Mouse (Mus musculus): ENCODE measurements around the gene Apba2.

The Apba2 gene

DNA sequence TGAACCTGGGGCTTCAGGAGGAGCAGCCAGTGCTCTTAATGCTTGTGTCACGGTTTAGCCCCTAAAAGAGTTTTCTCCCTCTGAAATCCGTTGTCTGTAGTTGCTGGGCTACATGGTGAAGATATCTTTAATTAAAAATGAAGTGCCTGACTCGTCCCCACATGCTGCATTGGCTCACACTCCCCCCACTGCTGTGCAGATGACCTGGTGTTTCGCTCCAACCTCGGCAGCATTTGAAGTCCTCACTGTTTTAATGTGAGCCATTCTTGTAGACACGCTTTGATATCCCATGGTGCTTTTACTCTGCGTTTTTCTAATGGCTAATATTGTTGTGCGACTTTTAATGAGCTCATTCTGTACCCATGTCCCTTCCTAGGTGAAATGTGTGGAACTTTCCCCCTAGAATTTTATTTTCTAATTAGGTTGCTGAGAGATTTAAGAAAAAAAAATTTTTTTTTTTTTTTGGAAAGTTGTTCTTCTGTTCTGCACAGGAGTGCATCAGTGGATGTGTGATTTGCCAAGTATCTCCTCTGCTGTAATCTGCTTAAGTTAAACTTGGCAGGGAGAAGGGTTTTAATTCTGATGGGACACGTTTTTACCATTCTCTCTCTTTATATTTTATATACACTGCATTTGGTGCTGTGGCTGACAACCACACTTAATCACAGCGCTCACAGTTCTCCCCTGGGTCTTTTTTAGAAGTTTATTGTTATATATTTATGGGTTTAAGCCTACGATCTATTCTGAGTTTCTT lies 87.3 kb downstream of the Apba2 start:
- DNase-seq (ENCODE audit: low spot score): no peak

- no peak for DNase-seq (ENCODE audit: low spot score)
Measured at GRCm38 (mm10) chr7:64595256-64595655, 93.8 kb downstream of the Apba2 start.

DNA sequence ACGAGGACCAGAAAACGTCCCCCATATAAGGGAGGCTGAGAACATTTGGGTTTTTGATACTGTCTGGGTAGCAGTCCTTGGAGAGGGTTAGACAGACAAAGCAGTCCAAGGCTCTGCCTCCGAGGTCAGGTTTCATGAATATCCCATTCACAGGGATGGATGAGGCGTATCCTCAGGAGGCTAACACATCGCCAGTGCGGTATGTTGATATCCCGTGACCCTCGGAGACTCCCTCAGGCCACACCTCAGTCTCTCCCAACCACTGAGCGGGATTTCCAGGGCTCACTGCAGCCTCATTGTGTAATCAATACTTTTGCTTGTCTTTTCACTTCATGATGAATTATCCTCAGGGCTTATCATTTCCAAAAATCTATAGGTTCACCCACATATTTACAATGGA lies 95.1 kb downstream of the Apba2 start:
- DNase-seq (ENCODE audit: low spot score): no peak

DNA sequence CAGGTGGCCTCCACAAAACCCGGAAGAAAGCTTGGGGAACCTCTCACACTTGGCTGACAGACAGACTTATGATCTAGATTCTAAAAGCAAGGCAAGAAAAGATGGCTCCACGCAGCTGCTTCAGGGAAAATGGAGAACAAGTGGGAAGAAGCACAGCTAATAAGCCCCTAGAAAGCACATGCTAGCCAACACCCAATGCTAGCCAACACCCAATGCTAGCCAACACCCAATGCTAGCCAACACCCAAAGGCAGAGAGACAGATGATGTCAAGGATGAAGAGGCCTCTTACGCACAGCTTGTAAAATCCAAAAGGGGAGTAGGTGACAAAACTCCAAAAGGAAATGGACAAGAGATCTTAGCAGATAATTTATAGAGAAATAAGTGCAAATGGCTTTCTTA lies 108.4 kb downstream of the Apba2 start:
- no peak for DNase-seq (ENCODE audit: low spot score)

GRCm38 (mm10) chr7:64610875-64611274 lies 109.4 kb downstream of the Apba2 start:
- DNase-seq (ENCODE audit: low spot score): peak; percentile 51

DNA sequence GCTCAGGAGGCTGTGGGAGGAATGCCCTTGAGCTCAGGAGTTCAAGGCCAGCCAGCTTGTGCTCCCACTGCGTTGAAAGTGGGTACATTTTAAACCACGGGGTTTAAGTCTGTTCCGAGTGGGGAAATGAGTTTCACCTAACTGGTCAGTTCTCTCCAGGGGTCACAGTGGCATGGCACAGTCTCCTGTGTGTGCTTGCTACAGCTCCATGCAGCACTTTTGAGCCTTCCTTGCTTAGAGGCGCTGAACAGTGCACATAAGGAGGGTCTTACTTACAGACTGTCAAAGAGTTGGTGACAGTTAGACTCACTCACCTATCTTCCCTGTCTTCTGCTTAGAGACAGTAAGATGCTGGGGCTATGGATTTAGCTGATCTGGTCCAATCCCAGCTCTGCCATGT lies 117.8 kb downstream of the Apba2 start:
- no peak for DNase-seq (ENCODE audit: low spot score)

GRCm38 (mm10) chr7:64626494-64626893 lies 125.0 kb downstream of the Apba2 start:
- DNase-seq (ENCODE audit: low spot score): no peak

- DNase-seq (ENCODE audit: low spot score): no peak
Measured at GRCm38 (mm10) chr7:64627972-64628655, 126.6 kb downstream of the Apba2 start.

- no peak for DNase-seq (ENCODE audit: low spot score)
Measured at GRCm38 (mm10) chr7:64630697-64631096, 129.2 kb downstream of the Apba2 start.

DNA sequence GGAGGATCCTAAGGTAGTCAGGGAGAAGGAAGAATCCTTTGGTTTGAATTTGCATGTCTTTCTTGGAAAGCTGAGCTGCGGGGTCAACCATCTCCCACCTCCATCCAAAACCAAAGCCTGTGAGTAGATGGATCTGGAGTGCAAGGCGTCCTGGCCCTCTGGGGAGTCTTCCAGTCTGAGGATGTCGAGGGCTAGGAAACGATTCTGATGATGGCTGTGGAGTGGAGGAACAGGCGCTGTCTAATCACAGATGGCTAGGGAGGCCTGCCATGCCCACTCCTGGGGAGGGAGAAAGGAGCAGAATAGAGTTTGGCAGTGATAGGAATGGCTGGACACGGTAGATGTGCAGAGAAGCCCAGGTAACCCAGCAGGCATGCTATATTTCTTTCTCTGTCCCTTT lies 129.6 kb downstream of the Apba2 start:
- DNase-seq (ENCODE audit: low spot score): no peak

GRCm38 (mm10) chr7:64631781-64632351 lies 130.4 kb downstream of the Apba2 start:
- DNase-seq (ENCODE audit: low spot score): no peak

- DNase-seq (ENCODE audit: low spot score): no peak
Measured at GRCm38 (mm10) chr7:64633182-64633581, 131.7 kb downstream of the Apba2 start.

- DNase-seq (ENCODE audit: low spot score): no peak
Measured at GRCm38 (mm10) chr7:64633916-64634315, 132.4 kb downstream of the Apba2 start.

DNA sequence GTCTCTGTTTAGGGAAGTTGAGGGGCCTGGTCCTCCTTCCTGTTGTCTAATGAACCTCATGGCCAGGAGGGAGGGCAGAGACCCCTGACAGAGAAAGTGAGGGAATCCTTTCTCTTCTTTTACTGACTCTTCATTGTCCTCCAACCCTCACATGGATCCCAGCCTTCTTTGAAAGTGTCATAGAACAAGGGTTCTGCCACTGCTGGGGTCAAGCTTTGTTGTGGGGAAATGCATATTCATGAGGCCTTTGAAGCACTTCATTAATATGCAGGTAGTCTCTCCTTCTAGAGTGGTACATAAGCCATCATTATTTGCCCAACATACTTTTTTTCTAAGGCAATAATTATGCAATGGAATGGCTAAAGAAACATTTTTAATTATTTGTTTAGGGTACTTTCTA lies 133.0 kb downstream of the Apba2 start:
- DNase-seq (ENCODE audit: low spot score): no peak

- no peak for DNase-seq (ENCODE audit: low spot score)
Measured at GRCm38 (mm10) chr7:64638922-64639321, 137.4 kb downstream of the Apba2 start.

DNA sequence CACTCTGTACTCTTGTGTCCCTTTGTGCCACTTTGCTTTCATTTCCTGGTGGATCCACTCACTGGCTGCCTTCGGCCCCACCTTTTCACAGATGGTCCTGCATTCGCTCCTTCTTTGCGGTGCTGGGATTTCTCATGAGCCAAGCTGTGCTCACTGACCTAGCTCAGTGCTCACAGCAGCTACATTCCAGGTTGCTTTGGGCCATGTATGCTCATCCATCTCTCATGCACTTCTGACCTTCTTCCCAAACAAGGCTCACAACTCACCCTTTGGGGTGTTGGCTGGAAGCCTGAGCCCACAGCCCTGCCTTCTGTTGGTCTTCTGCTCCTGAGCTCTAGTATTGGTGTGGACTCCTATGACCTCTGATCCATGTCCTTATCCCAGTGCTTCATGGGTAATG lies 139.1 kb downstream of the Apba2 start:
- DNase-seq (ENCODE audit: low spot score): no peak

- DNase-seq (ENCODE audit: low spot score): no peak
Measured at GRCm38 (mm10) chr7:64642903-64643302, 141.4 kb downstream of the Apba2 start.

DNA sequence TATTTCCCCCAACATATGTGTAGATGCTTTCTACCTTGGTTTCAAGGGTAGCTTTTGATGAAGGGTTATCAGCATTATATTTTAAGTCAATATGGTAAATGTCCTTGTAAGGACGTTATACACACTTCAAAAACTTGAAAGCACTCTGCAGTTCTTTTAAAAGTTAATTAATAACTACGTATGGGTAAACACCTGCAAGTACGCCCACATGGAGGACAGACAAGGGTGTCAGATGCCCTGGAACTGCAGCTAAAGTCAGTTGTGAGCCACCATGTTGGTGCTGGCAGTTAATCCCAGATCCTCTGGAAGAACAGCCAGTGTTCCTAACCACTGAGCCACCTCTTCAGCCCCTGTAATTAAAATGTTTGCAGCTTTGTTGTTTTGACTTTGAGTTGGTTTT lies 144.0 kb downstream of the Apba2 start:
- DNase-seq (ENCODE audit: low spot score): no peak

DNA sequence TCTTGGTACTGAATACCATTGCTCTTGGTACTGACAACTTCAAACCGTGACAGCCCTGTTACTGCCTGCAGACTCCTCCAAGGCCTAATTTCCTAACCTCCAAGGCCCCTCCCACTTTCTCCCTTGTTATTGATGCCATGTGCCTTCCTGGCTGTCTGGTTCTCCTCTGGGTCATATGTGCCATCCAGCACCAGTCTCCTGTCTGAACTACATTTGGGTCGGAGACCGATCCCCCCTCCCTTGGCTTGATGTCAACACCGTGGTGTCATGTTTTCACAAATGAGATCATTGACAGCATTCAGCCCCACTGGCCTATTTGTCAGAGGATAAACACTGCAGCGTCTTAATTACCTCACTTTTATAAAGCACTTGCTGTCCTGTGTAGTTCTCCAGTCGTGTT lies 144.5 kb downstream of the Apba2 start:
- DNase-seq (ENCODE audit: low spot score): no peak

- no peak for DNase-seq (ENCODE audit: low spot score)
Measured at GRCm38 (mm10) chr7:64648947-64649607, 147.6 kb downstream of the Apba2 start.

GRCm38 (mm10) chr7:64651963-64652362 lies 150.5 kb downstream of the Apba2 start:
- DNase-seq (ENCODE audit: low spot score): no peak

- no peak for DNase-seq (ENCODE audit: low spot score)
Measured at GRCm38 (mm10) chr7:64656787-64657186, 155.3 kb downstream of the Apba2 start.

- no peak for DNase-seq (ENCODE audit: low spot score)
Measured at GRCm38 (mm10) chr7:64658914-64659313, 157.4 kb downstream of the Apba2 start.
